Mouse (Mus musculus): ENCODE measurements at regions not wholly inside any gene's neighbourhood (a gene's known extent, or its start where the extent isn't known, plus 50 kb on each side); places are given as distances from the start of the nearest gene placed in this dataset.

- TF ChIP-seq CTCF (IDR thresholded peaks at IDR 0.05; ENCODE audit: control insufficient read depth, insufficient read depth, insufficient read length) (no peak), USF1 (IDR thresholded peaks at IDR 0.05; ENCODE audit: low read depth) (no peak), MYOD1 (IDR thresholded peaks at IDR 0.05; ENCODE audit: control insufficient read depth, insufficient read length, low read depth) (no peak), MAX (IDR thresholded peaks at IDR 0.05) (no peak), MYOG (IDR thresholded peaks at IDR 0.05; ENCODE audit: control insufficient read depth, extremely low read depth, insufficient read length) (no peak)
Observed at GRCm38 (mm10) chr1:73299978-73300688, 284.4 kb upstream of the Tnp1 start.

Data from C2C12 (cell line).